Comparison of ENCODE assay signal across 8 mouse cellular contexts in the genomic region with DNA sequence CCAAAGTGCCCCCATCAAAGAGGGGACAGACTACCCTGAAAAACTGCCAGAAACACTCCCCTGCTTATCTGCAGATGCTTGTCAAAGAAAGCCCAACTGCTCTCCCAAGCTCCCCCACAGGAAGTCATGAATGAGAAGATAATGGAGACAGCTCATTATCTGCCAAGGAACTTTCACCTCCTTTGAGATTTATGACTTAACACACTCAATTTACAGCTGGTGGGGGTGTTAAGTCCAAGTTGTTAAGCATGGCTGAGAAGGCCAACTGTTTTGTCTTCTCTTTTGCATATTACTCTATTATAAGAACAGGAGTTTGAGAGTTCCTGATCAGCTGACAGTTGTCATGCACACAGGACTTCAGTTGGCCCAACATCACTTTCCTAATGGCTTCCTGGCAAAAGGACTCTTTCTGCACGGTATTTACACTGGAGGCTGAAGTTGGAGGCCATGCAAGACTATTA.
DNase-seq lines count a peak whose midpoint lies in the region; ATAC-seq and TF ChIP-seq lines count a peak whose summit lies in the region.

No protein-coding gene starts in this region.

- no peaks in the 10 kb centered on the region for H3K27me3 ChIP-seq in CH12.LX (replicated peaks)
- H3K27me3 ChIP-seq in hindbrain, embryonic 11.5 days (ENCODE audit: control insufficient read depth, insufficient read depth, low read length), result no peaks in the 10 kb centered on the region
- H3K27me3 ChIP-seq in liver, embryonic 14.5 days (ENCODE audit: control insufficient read depth, insufficient read depth, low read length), result no peaks in the 10 kb centered on the region

- H3K4me2 ChIP-seq in CH12.LX (ENCODE audit: insufficient read depth, low read depth, poor library complexity, severe bottlenecking), result no peak overlapping the region
- no peak overlapping the region for H3K4me2 ChIP-seq in hindbrain, embryonic 11.5 days (replicated peaks; ENCODE audit: low read depth, low read length)
- H3K4me2 ChIP-seq in liver, embryonic 14.5 days (ENCODE audit: low read depth), result no peak overlapping the region; the same call in 1 of the 2 replicates

- peaks cover 5 to 31% of the 10 kb centered on the region in 2 experiments; a peak in 3 of 4 replicates for H3K4me1 ChIP-seq in CH12.LX (ENCODE audit: control insufficient read depth in 1 of 2, insufficient read depth in 2 of 2)
- H3K4me1 ChIP-seq in hindbrain, embryonic 11.5 days (replicated peaks; ENCODE audit: control insufficient read depth, insufficient read depth, low read length), result no peaks in the 10 kb centered on the region
- H3K4me1 ChIP-seq in liver, embryonic 14.5 days (replicated peaks; ENCODE audit: control insufficient read depth in 2 of 2, insufficient read depth in 2 of 2, low read length in 1 of 2), result peaks cover 3 to 10% of the 10 kb centered on the region in 2 experiments; a peak in 3 of 4 replicates

- 54% methylated on average over 1 of the region's 1 CpGs for WGBS in hindbrain, embryonic 11.5 days
- 3% methylated on average over 1 of the region's 1 CpGs for WGBS in liver, embryonic 14.5 days (ENCODE audit: insufficient replicate concordance)

- TF ChIP-seq CTCF in CH12.LX (conservative IDR thresholded peaks at IDR 0.05 in 1 of 2, IDR thresholded peaks at IDR 0.05 in 1 of 2; ENCODE audit: low read depth in 2 of 2, low read length in 2 of 2), result no peak
- no peak for TF ChIP-seq CTCF in liver, embryonic 14.5 days (IDR thresholded peaks at IDR 0.05; ENCODE audit: low read depth)

- H3K9me3 ChIP-seq in CH12.LX (replicated peaks; ENCODE audit: low read length), result no peaks in the 10 kb centered on the region
- H3K9me3 ChIP-seq in hindbrain, embryonic 11.5 days (ENCODE audit: control insufficient read depth, low read length), result no peaks in the 10 kb centered on the region
- H3K9me3 ChIP-seq in liver, embryonic 14.5 days (ENCODE audit: control insufficient read depth, low read length), result no peaks in the 10 kb centered on the region

- no peak overlapping the region for H3K9ac ChIP-seq in CH12.LX (ENCODE audit: insufficient read depth, low read depth)
- no peak overlapping the region for H3K9ac ChIP-seq in hindbrain, embryonic 11.5 days (ENCODE audit: low read depth, low read length)
- H3K9ac ChIP-seq in liver, embryonic 14.5 days (replicated peaks), result no peak overlapping the region

- TF ChIP-seq RAD21 in CH12.LX (IDR thresholded peaks at IDR 0.05; ENCODE audit: low read depth, low read length), result no peak

- in situ Hi-C loops in CH12.LX (cut with MboI; ENCODE audit: low pct_ligation_motif_present, low pct_unique_long_range_greater_than_20kb, low sequenced_read_pairs), result no loop called here

- intact Hi-C loops in gastrocnemius, postnatal 36 days (cut with DNase I), result no loop called here

- no peak for TF ChIP-seq EP300 in CH12.LX (IDR thresholded peaks at IDR 0.05; ENCODE audit: low read length)
- TF ChIP-seq EP300 in liver, embryonic 14.5 days (IDR thresholded peaks at IDR 0.05; ENCODE audit: low read depth), result peak; percentile 62

- DNase-seq in 3T3-L1 (ENCODE audit: low read depth, low spot score), result peak; percentile 40
- DNase-seq in CH12.LX (ENCODE audit: extremely low read depth), result peak; percentile 53
- peak; percentile 40 for DNase-seq in hindbrain, embryonic 11.5 days (ENCODE audit: low spot score)
- peak in 1 of 3 experiments; percentile 11 for DNase-seq in liver, embryonic 14.5 days (ENCODE audit: low read depth in 3 of 3, low spot score in 3 of 3)
- no peak for DNase-seq in right cerebral cortex, adult 18-20 months
- no peak for DNase-seq in layer of hippocampus, adult 8-10 months (ENCODE audit: low spot score in 2 of 2)
- DNase-seq in gastrocnemius, postnatal 36 days, result no peak

- H3K36me3 ChIP-seq in CH12.LX (replicated peaks in 1 of 2; ENCODE audit: control insufficient read depth in 1 of 2, insufficient read depth in 1 of 2, low read length in 1 of 2), result no peaks in the 10 kb centered on the region
- no peaks in the 10 kb centered on the region for H3K36me3 ChIP-seq in hindbrain, embryonic 11.5 days (ENCODE audit: control insufficient read depth, insufficient read depth, low read length)
- H3K36me3 ChIP-seq in liver, embryonic 14.5 days (replicated peaks; ENCODE audit: control insufficient read depth, insufficient read depth, low read depth), result no peaks in the 10 kb centered on the region

- H3K79me2 ChIP-seq in CH12.LX (replicated peaks; ENCODE audit: control insufficient read depth, extremely low read depth, insufficient read depth, poor library complexity, severe bottlenecking), result no peaks in the 10 kb centered on the region

- ATAC-seq in hindbrain, embryonic 11.5 days (ENCODE audit: low FRiP score), result peak; percentile 69
- no peak for ATAC-seq in liver, embryonic 14.5 days (ENCODE audit: insufficient read depth)
- ATAC-seq in megakaryocyte, adult 5-6 weeks (ENCODE audit: poor library complexity, severe bottlenecking), result no peak

- TF ChIP-seq POLR2A in CH12.LX (IDR thresholded peaks at IDR 0.05; ENCODE audit: low read depth, low read length), result no peak

- no peak overlapping the region for H3K27ac ChIP-seq in CH12.LX (ENCODE audit: insufficient read depth, low read depth)
- peak overlapping the region; percentile 61; the same call in 1 of the 2 replicates for H3K27ac ChIP-seq in hindbrain, embryonic 11.5 days (ENCODE audit: low read depth, low read length)
- no peak overlapping the region for H3K27ac ChIP-seq in liver, embryonic 14.5 days

- H3K4me3 ChIP-seq in CH12.LX (replicated peaks in 1 of 3; ENCODE audit: low read depth in 2 of 3, low read length in 2 of 3, poor library complexity in 1 of 3), result no peak overlapping the region
- H3K4me3 ChIP-seq in hindbrain, embryonic 11.5 days (ENCODE audit: low read depth, low read length), result no peak overlapping the region
- H3K4me3 ChIP-seq in liver, embryonic 14.5 days (ENCODE audit: insufficient read depth in 1 of 2, low read depth in 2 of 2, low read length in 2 of 2), result no peak overlapping the region

- dilution Hi-C loops in CH12.LX (cut with MboI; ENCODE audit: extremely low pct_ligation_motif_present, extremely low pct_unique_long_range_greater_than_20kb, low sequenced_read_pairs), result no loop called here

TF ChIP-seq in CH12.LX, 34 proteins besides CTCF, POLR2A, EP300 and RAD21:
- no peak for TF ChIP-seq UBTF (IDR thresholded peaks at IDR 0.05; ENCODE audit: low read depth, low read length)
- no peak for TF ChIP-seq KAT2A (IDR thresholded peaks at IDR 0.05; ENCODE audit: insufficient replicate concordance, low read length)
- TF ChIP-seq ZKSCAN1 (IDR thresholded peaks at IDR 0.05; ENCODE audit: borderline replicate concordance, low read depth, low read length), result no peak
- TF ChIP-seq JUN (IDR thresholded peaks at IDR 0.05; ENCODE audit: insufficient read depth, low read depth, low read length), result no peak
- no peak for TF ChIP-seq MXI1 (IDR thresholded peaks at IDR 0.05; ENCODE audit: low read depth, low read length)
- TF ChIP-seq CHD2 (IDR thresholded peaks at IDR 0.05; ENCODE audit: low read length), result no peak
- no peak for TF ChIP-seq MAFK (IDR thresholded peaks at IDR 0.05; ENCODE audit: insufficient replicate concordance, low read length)
- no peak for TF ChIP-seq BHLHE40 (IDR thresholded peaks at IDR 0.05; ENCODE audit: low read depth, low read length)
- no peak for TF ChIP-seq ZNF384 (IDR thresholded peaks at IDR 0.05; ENCODE audit: low read depth, low read length)
- no peak for TF ChIP-seq MAZ (IDR thresholded peaks at IDR 0.05; ENCODE audit: low read depth, low read length)
- TF ChIP-seq NRF1 (IDR thresholded peaks at IDR 0.05; ENCODE audit: low read depth, low read length), result no peak

Comparison
In these comparisons a context has a peak if more than half of its experiments do, and no peak if none do; other contexts are left out.
1. DNase-seq: peak in 3T3-L1 (single experiment), CH12.LX (single experiment) and hindbrain, embryonic 11.5 days (single experiment); none in right cerebral cortex, adult 18-20 months (single experiment), layer of hippocampus, adult 8-10 months (0 of 2) and gastrocnemius, postnatal 36 days (0 of 2).